Comparison of ENCODE assay signal across 8 mouse cellular contexts in genomic region chr9:40397036-40397435, GRCm38 (mm10).
DNase-seq lines count a peak whose midpoint lies in the region; ATAC-seq and TF ChIP-seq lines count a peak whose summit lies in the region.

No protein-coding gene starts in this region.

- no peak for ATAC-seq in limb, embryonic 15.5 days (ENCODE audit: insufficient number of reproducible peaks, low FRiP score, low TSS enrichment, low read depth)
- ATAC-seq in midbrain, embryonic 14.5 days (ENCODE audit: low FRiP score, low TSS enrichment): peak; percentile 82

- no peak overlapping the region for H3K9ac ChIP-seq in limb, embryonic 15.5 days
- H3K9ac ChIP-seq in midbrain, embryonic 14.5 days (replicated peaks; ENCODE audit: low read length): no peak overlapping the region

- no peaks in the 10 kb centered on the region for H3K36me3 ChIP-seq in kidney, adult 2 months (ENCODE audit: control insufficient read depth, insufficient read depth, low read length)
- no peaks in the 10 kb centered on the region for H3K36me3 ChIP-seq in limb, embryonic 15.5 days
- H3K36me3 ChIP-seq in midbrain, embryonic 14.5 days (ENCODE audit: control insufficient read depth, insufficient read depth, low read length): no peaks in the 10 kb centered on the region
- H3K36me3 ChIP-seq in splenic B cell, adult 2 months (ENCODE audit: control insufficient read depth, insufficient read depth, low read length, poor library complexity, severe bottlenecking): no peaks in the 10 kb centered on the region

- H3K4me1 ChIP-seq in kidney, adult 2 months (ENCODE audit: control insufficient read depth, insufficient read depth, low read length): peaks cover 12% of the 10 kb centered on the region; the same call in 1 of the 2 replicates
- peaks cover 7% of the 10 kb centered on the region for H3K4me1 ChIP-seq in limb, embryonic 15.5 days
- H3K4me1 ChIP-seq in midbrain, embryonic 14.5 days (ENCODE audit: control insufficient read depth, insufficient read depth, low read length): peaks cover 8% of the 10 kb centered on the region

- peak; percentile 59 for DNase-seq in adrenal gland, postnatal 10 days
- DNase-seq in adrenal gland, postnatal 25 days: no peak
- peak; percentile 54 to 58 for DNase-seq in cerebellum, postnatal 36 days
- peak; percentile 45 for DNase-seq in gastrocnemius, postnatal 25 days
- DNase-seq in kidney, adult 2 months: peak; percentile 72
- peak; percentile 92 for DNase-seq in midbrain, embryonic 14.5 days
- DNase-seq in splenic B cell, adult 2 months (ENCODE audit: low read depth, low spot score): peak; percentile 81

- peak overlapping the region; percentile 45 for H3K4me3 ChIP-seq in kidney, adult 2 months (ENCODE audit: insufficient read depth, low read depth, low read length)
- peak overlapping the region; percentile 29 for H3K4me3 ChIP-seq in limb, embryonic 15.5 days
- H3K4me3 ChIP-seq in midbrain, embryonic 14.5 days (replicated peaks; ENCODE audit: low read depth, low read length): no peak overlapping the region

- H3K4me2 ChIP-seq in limb, embryonic 15.5 days: peak overlapping the region; percentile 37
- H3K4me2 ChIP-seq in midbrain, embryonic 14.5 days (ENCODE audit: low read length): peak overlapping the region; percentile 43

- H3K9me3 ChIP-seq in limb, embryonic 15.5 days: no peaks in the 10 kb centered on the region
- H3K9me3 ChIP-seq in midbrain, embryonic 14.5 days (ENCODE audit: control insufficient read depth, low read length): no peaks in the 10 kb centered on the region

- H3K27ac ChIP-seq in kidney, adult 2 months (ENCODE audit: insufficient read depth, low read depth, low read length): peak overlapping the region; percentile 18; the same call in 1 of the 2 replicates
- no peak overlapping the region for H3K27ac ChIP-seq in limb, embryonic 15.5 days
- H3K27ac ChIP-seq in midbrain, embryonic 14.5 days (replicated peaks; ENCODE audit: low read depth, low read length): peak overlapping the region; percentile 50

- no peak for TF ChIP-seq POLR2A in kidney, adult 2 months (IDR thresholded peaks at IDR 0.05; ENCODE audit: low read depth, low read length)

- TF ChIP-seq CTCF in kidney, adult 2 months (conservative IDR thresholded peaks at IDR 0.05; ENCODE audit: insufficient read depth, insufficient read length, low read depth, low read length): no peak

- WGBS in kidney, adult 2 months: 19% methylated on average over 2 of the region's 2 CpGs
- WGBS in limb, embryonic 15.5 days: 18% methylated on average over 2 of the region's 2 CpGs
- WGBS in midbrain, embryonic 14.5 days: 9% methylated on average over 2 of the region's 2 CpGs

- H3K27me3 ChIP-seq in kidney, adult 2 months (replicated peaks; ENCODE audit: control insufficient read depth, insufficient read depth, low read length): no peaks in the 10 kb centered on the region
- H3K27me3 ChIP-seq in limb, embryonic 15.5 days: no peaks in the 10 kb centered on the region
- no peaks in the 10 kb centered on the region for H3K27me3 ChIP-seq in midbrain, embryonic 14.5 days (ENCODE audit: control insufficient read depth, insufficient read depth, low read length)
- no peaks in the 10 kb centered on the region for H3K27me3 ChIP-seq in splenic B cell, adult 2 months (ENCODE audit: control insufficient read depth, insufficient read depth, low read length, poor library complexity, severe bottlenecking)
